Mouse (Mus musculus): Measurements from ENCODE around the gene Usp25.

DNA sequence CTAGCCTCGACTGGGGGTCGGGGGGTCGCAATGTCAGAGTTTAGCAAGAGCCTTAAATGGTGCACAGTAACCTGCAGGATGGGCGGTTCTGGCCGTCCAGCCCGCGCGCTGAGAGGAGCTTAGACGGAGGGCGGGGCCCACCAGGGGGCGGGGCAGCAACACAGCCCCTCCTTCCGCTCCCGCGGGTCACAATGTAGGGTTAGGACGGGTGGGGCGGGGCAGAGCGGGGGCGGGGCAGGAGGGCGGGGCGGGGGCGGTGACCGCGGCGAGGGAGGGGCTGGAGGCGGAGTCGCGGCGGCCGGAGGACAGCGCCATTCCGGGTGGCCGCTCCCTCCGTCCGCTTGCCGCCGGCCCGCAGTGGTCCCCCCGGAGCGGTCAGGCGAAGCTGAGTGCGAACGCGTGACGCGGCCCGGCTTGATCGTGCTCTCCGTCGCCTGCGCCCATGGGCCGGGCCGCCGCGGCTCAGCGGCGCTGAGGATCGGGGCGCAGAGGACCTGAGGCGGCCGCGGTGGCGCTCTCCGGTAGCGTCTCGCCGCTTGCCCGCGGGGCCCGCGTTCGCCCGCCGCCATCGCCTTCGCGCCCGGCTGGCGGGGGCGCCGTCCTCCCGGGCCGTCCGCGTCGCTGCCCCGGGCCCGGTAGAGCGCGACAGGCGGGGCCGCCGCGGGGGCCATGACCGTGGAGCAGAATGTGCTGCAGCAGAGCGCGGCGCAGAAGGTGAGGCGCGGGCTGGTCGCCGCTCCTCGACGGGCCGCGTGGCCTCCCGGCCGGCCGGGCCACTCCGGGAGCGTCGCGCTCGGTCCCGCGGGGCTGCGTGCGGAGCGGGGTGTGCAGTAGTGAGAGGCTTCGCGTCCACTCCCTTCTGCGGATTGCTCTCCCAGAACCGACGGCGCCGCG is at the start of gene Usp25:
- no peak for TF ChIP-seq POLR2A (IDR thresholded peaks at IDR 0.05; ENCODE audit: control insufficient read depth, extremely low read depth, insufficient read depth, low read length, poor library complexity)
- no peak for TF ChIP-seq CTCF (IDR thresholded peaks at IDR 0.05; ENCODE audit: borderline replicate concordance, control insufficient read depth, extremely low read depth, insufficient read depth, low read length, poor library complexity)

Data from thymus, adult 2 months (tissue).